Mouse (Mus musculus): ENCODE measurements around the gene Olfr1321. TPM values are rescaled to one million over a fixed set of nuclear protein-coding genes. Genes with fewer than 3 reads are reported as not detected.

Gene Olfr1321
- not detected in 2 replicates for polyA plus RNA-seq (2012; rRNA removed)

GRCm38 (mm10) chrX:49734959-49735358 is at the start of gene Olfr1321:
Olfr1321 (minus strand) TSS chrX:49735059.

Other genes starting within 250 kb of the Olfr1321 start
- not detected in 2 replicates for gene Olfr1320, start 62.7 kb downstream of the Olfr1321 start, polyA plus RNA-seq (2012; rRNA removed)
- gene Igsf1, start 62.7 kb upstream of the Olfr1321 start, polyA plus RNA-seq (2012; rRNA removed), result 24.3 and 29.0 TPM in 2 replicates
- not detected in 2 replicates for gene Olfr1322, start 156.4 kb upstream of the Olfr1321 start, polyA plus RNA-seq (2012; rRNA removed)